Mouse (Mus musculus) heart, adult 2 months (tissue): ENCODE data around the gene Ltbr.

Source experiments
- CTCF ChIP-seq: fragments of 200-600 bp; IDR thresholded peaks from 2 replicates; pipeline ENCODE4 v1.8.1; 2022; ENCODE audit warnings: antibody characterized with exemption, mild to moderate bottlenecking, moderate library complexity
- EP300 ChIP-seq: fragments of 200-500 bp; IDR thresholded peaks from 2 replicates; pipeline ENCODE4 v1.6.1; 2011; ENCODE audit warnings: low read depth, low read length, control low read depth; ENCODE audit not compliant: insufficient read depth
- POLR2A ChIP-seq: fragments of 200-500 bp; IDR thresholded peaks from 2 replicates; pipeline ENCODE4 v1.6.1; 2011; ENCODE audit warnings: mild to moderate bottlenecking, low read depth, low read length, control low read depth; ENCODE audit not compliant: insufficient read depth

- TF ChIP-seq POLR2A (no peak), CTCF (no peak), EP300 (no peak)
Measured at GRCm38 (mm10) chr6:125319919-125320296, 6.2 kb upstream of the Ltbr start.
